Mouse (Mus musculus) kidney, embryonic 15.5 days (tissue): ENCODE results near the gene Dscam. TPM values are rescaled to one million over a fixed set of nuclear protein-coding genes. Genes with fewer than 3 reads are reported as not detected.
"Not testable (repeated sequence)": the region's sequence is repeated elsewhere in the genome, so short reads cannot be mapped to it uniquely, and the experiment has no call there.

ENCODE experiments used
- ATAC-seq: fragments of 200-750 bp; cut with Nextera tagmentation; replicated peaks from 2 replicates; pipeline ENCODE4 v1.8.0; 2017; ENCODE audit warnings: moderate TSS enrichment; ENCODE audit not compliant: low FRiP score
- H3K27ac ChIP-seq: fragments of 300-500 bp; sonication (generic); 2 replicates; pipeline ENCODE4 v1.5.1; 2015; ENCODE audit warnings: mild to moderate bottlenecking, inconsistent platforms
- H3K27me3 ChIP-seq: fragments of 300-500 bp; sonication (generic); 2 replicates; pipeline ENCODE4 v1.6.1; 2015; ENCODE audit warnings: inconsistent platforms
- H3K36me3 ChIP-seq: fragments of 300-500 bp; sonication (generic); 2 replicates; pipeline ENCODE4 v1.6.1; 2015; ENCODE audit warnings: inconsistent platforms
- H3K4me1 ChIP-seq: fragments of 300-500 bp; sonication (generic); 2 replicates; pipeline ENCODE4 v1.6.1; 2015; ENCODE audit warnings: inconsistent platforms
- H3K4me2 ChIP-seq: fragments of 300-500 bp; sonication (generic); 2 replicates; pipeline ENCODE4 v1.6.1; 2015; ENCODE audit warnings: moderate library complexity, mild to moderate bottlenecking, inconsistent platforms
- H3K4me3 ChIP-seq: fragments of 300-500 bp; sonication (generic); replicated peaks from 2 replicates; pipeline ENCODE4 v1.5.1; 2015; ENCODE audit warnings: mild to moderate bottlenecking, inconsistent platforms
- H3K9ac ChIP-seq: fragments of 300-500 bp; sonication (generic); 2 replicates; pipeline ENCODE4 v1.6.1; 2015; ENCODE audit warnings: mild to moderate bottlenecking, inconsistent platforms
- H3K9me3 ChIP-seq: fragments of 300-500 bp; sonication (generic); replicated peaks from 2 replicates; pipeline ENCODE4 v1.6.1; 2016; ENCODE audit warnings: inconsistent platforms
- WGBS: fragments of 180-500 bp; shearing (Covaris S2); methylation state at CpG from one replicate; pipeline ENCODE4 v1.1.7; 2015; ENCODE audit warnings: mixed read lengths; 5-methylcytosine and 5-hydroxymethylcytosine counted together
- polyA plus RNA-seq: library from polyadenylated mRNA; unstranded; fragments of >200 nt; fragmentation: Nextera tagmentation; extraction: Ambion mirVana; gene quantifications from 2 replicates; pipeline ENCODE4 v1.2.1, GENCODE M21; 2015

Gene Dscam
- polyA plus RNA-seq, 1 experiment from 2014 or later: 0.06 TPM

DNA sequence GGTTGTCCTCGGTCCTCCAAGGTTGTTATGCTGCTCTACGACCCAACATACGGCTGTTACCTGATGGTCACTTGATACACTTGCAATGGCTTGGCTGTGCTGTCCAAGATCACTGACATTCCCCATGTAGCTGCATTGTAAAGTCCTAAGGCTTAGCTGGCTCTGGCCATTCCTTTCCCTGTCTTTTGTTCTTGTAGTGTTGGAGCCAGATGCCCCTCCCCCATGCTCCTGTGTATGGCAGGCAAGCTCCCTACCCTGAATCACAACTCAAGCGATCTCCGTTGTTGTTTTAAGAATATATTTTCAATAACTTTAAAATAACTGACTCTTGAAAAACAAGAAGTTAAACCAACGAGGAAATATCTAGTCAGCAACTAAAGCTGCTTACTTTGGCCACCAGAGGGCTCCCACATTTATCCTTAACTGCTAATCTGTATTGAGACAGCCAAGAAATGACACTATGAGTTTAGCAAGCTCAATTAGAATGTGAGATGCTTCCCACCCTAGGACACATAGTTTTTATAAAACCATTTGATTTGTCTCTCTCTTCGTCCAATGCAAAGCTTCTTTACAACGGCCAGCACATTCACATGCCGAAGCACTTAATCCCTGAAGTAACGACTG is 273.9 kb downstream of the Dscam start:
- H3K9ac ChIP-seq: no peak overlapping the region
- no peak overlapping the region for H3K4me3 ChIP-seq
- no peaks in the 10 kb centered on the region for H3K27me3 ChIP-seq
- no peak overlapping the region for H3K27ac ChIP-seq
- H3K4me1 ChIP-seq: no peaks in the 10 kb centered on the region
- 57% methylated on average over 10 of the region's 10 CpGs for WGBS
- H3K36me3 ChIP-seq: no peaks in the 10 kb centered on the region
- no peak overlapping the region for H3K4me2 ChIP-seq
- no peaks in the 10 kb centered on the region for H3K9me3 ChIP-seq
- no peak for ATAC-seq

- Histone ChIP-seq H3K27ac (no peak overlapping the region), H3K4me2 (no peak overlapping the region), H3K27me3 (no peaks in the 10 kb centered on the region), H3K9me3 (no peaks in the 10 kb centered on the region), H3K9ac (no peak overlapping the region), H3K4me3 (no peak overlapping the region), H3K36me3 (no peaks in the 10 kb centered on the region), H3K4me1 (peaks cover 11% of the 10 kb centered on the region; the same call in 1 of the 2 replicates)
- ATAC-seq: no peak
- 56% methylated on average over 1 of the region's 1 CpGs for WGBS
Observed at GRCm38 (mm10) chr16:96888036-96888435, 282.5 kb downstream of the Dscam start.

GRCm38 (mm10) chr16:96885817-96886216 is 284.7 kb downstream of the Dscam start:
- no peak overlapping the region for H3K9ac ChIP-seq
- peaks cover 11% of the 10 kb centered on the region; the same call in 1 of the 2 replicates for H3K4me1 ChIP-seq
- no peak for ATAC-seq
- no peaks in the 10 kb centered on the region for H3K9me3 ChIP-seq
- H3K27me3 ChIP-seq: no peaks in the 10 kb centered on the region
- no peak overlapping the region for H3K27ac ChIP-seq
- no peak overlapping the region for H3K4me2 ChIP-seq
- no peaks in the 10 kb centered on the region for H3K36me3 ChIP-seq
- 86% methylated on average over 2 of the region's 2 CpGs for WGBS
- H3K4me3 ChIP-seq: no peak overlapping the region

GRCm38 (mm10) chr16:96884590-96884989 is 286.0 kb downstream of the Dscam start:
- WGBS: 79% methylated on average over 3 of the region's 3 CpGs
- not testable (repeated sequence) for H3K27ac ChIP-seq, H3K9me3 ChIP-seq, H3K36me3 ChIP-seq, H3K4me2 ChIP-seq, H3K27me3 ChIP-seq, H3K9ac ChIP-seq, H3K4me3 ChIP-seq, ATAC-seq
- peaks cover 11% of the 10 kb centered on the region; the same call in 1 of the 2 replicates for H3K4me1 ChIP-seq

- no peaks in the 10 kb centered on the region for H3K4me1 ChIP-seq
- ATAC-seq: no peak
- no peak overlapping the region for H3K9ac ChIP-seq
- H3K4me3 ChIP-seq: no peak overlapping the region
- H3K27me3 ChIP-seq: no peaks in the 10 kb centered on the region
- H3K4me2 ChIP-seq: no peak overlapping the region
- 62% methylated on average over 4 of the region's 4 CpGs for WGBS
- H3K27ac ChIP-seq: no peak overlapping the region
- no peaks in the 10 kb centered on the region for H3K36me3 ChIP-seq
- no peaks in the 10 kb centered on the region for H3K9me3 ChIP-seq
Observed at GRCm38 (mm10) chr16:96877271-96877670, 293.3 kb downstream of the Dscam start.

GRCm38 (mm10) chr16:96872799-96873198 is 297.8 kb downstream of the Dscam start:
- Histone ChIP-seq H3K4me1 (no peaks in the 10 kb centered on the region), H3K9ac (no peak overlapping the region), H3K4me3 (no peak overlapping the region), H3K27me3 (no peaks in the 10 kb centered on the region), H3K4me2 (no peak overlapping the region), H3K27ac (no peak overlapping the region), H3K9me3 (no peaks in the 10 kb centered on the region), H3K36me3 (no peaks in the 10 kb centered on the region)
- no peak for ATAC-seq
- WGBS: 61% methylated on average over 7 of the region's 7 CpGs

- H3K4me3 ChIP-seq: no peak overlapping the region
- no peaks in the 10 kb centered on the region for H3K9me3 ChIP-seq
- WGBS: 51% methylated on average over 2 of the region's 2 CpGs
- no peak overlapping the region for H3K9ac ChIP-seq
- H3K36me3 ChIP-seq: no peaks in the 10 kb centered on the region
- H3K4me2 ChIP-seq: no peak overlapping the region
- no peaks in the 10 kb centered on the region for H3K4me1 ChIP-seq
- ATAC-seq: no peak
- no peaks in the 10 kb centered on the region for H3K27me3 ChIP-seq
- no peak overlapping the region for H3K27ac ChIP-seq
Observed at GRCm38 (mm10) chr16:96857571-96857970, 313.0 kb downstream of the Dscam start.

DNA sequence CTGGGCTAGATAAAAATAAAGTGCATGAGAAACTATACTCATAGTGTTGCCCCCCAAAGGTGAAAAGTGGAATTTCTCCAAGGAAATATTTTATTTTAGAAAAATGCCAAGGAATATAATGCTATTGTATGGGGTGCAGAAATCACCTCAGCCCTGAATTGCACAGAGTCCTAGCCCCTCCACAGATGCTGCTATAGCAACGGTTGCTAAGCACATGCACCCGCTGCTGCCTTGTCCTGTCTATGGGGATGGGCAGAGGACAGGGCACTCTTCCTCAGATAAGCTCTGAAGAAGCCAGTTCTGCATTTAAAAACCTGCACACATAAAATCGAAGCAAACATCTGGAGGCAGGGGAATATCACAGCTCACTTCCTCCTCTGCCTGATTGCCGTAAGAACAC is 315.5 kb downstream of the Dscam start:
- no peak overlapping the region for H3K4me3 ChIP-seq

DNA sequence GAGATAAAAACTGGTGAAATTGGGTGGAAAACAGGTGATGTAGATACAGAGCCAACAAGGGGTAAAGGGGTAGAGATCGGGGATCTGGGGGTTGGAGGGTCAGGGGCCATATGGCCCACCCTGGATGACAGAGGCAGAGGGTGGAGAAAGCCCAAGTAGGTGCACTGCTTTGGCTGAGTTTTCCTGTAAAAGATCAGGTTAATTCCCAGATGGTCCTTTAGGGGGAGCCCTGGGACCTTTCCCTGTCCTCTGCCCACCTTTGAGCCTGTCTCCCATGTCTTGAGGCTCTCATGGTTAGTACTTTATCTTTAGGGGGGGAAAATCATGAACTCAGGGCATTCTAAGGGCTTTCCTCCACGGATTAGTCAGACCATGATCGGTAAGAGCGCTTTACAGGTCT is 318.2 kb downstream of the Dscam start:
- ATAC-seq: no peak; the same call in 1 of the 2 replicates
- Histone ChIP-seq H3K4me2 (no peak overlapping the region), H3K9me3 (no peaks in the 10 kb centered on the region), H3K27me3 (no peaks in the 10 kb centered on the region), H3K27ac (no peak overlapping the region), H3K36me3 (no peaks in the 10 kb centered on the region), H3K4me1 (no peaks in the 10 kb centered on the region), H3K9ac (no peak overlapping the region), H3K4me3 (no peak overlapping the region)
- 25% methylated on average over 4 of the region's 4 CpGs for WGBS

More for the DNA sequence above, 315.5 kb downstream of the Dscam start:
- H3K27ac ChIP-seq: no peak overlapping the region
- WGBS: 83% methylated on average over 4 of the region's 4 CpGs
- no peaks in the 10 kb centered on the region for H3K4me1 ChIP-seq
- no peak overlapping the region for H3K4me2 ChIP-seq
- no peaks in the 10 kb centered on the region for H3K9me3 ChIP-seq
- H3K9ac ChIP-seq: no peak overlapping the region
- no peaks in the 10 kb centered on the region for H3K27me3 ChIP-seq
- H3K36me3 ChIP-seq: no peaks in the 10 kb centered on the region
- ATAC-seq: no peak

DNA sequence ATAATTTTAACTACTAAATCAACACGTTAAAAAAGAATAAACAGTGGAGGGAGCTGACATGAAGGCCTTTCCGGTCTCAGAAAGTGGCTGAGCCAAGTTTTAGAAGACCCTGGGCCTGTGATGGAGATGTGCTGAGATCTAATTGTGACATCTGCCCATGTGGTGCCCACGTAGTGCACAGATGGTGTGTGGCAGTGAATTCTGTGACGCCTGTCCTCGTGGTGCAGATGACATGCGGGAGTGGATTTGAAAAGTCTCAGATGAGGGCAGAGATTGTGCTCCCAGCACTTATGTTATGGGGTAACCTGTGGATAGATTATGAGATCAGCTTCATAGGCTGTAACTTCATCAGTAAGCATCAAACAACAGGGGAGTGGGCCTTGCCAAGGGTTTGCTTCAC is 321.6 kb downstream of the Dscam start:
- Histone ChIP-seq H3K4me3 (no peak overlapping the region), H3K9ac (no peak overlapping the region), H3K4me2 (no peak overlapping the region), H3K27me3 (no peaks in the 10 kb centered on the region), H3K4me1 (peaks cover 6% of the 10 kb centered on the region; the same call in 1 of the 2 replicates), H3K27ac (no peak overlapping the region), H3K36me3 (no peaks in the 10 kb centered on the region), H3K9me3 (no peaks in the 10 kb centered on the region)
- no peak for ATAC-seq
- 81% methylated on average over 6 of the region's 6 CpGs for WGBS

DNA sequence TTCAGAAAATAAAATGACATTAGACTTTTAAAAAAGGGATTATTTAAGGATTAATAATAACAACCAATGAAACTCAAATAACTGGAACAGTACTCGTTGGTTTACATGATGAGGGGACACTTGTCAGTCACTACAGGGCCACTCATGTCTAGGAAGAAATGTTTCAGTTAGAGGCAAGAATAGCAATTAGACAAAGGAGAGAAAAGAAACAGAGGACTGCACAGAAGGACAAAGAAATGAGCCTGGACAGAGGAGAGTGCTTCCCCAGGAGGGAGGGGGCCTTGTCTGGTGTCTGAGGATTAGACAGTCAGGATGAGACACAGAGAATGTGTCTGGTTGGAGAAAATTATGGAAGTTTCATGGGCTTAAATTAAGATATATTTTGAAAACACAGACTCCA is 324.0 kb downstream of the Dscam start:
- no peak overlapping the region for H3K4me2 ChIP-seq

DNA sequence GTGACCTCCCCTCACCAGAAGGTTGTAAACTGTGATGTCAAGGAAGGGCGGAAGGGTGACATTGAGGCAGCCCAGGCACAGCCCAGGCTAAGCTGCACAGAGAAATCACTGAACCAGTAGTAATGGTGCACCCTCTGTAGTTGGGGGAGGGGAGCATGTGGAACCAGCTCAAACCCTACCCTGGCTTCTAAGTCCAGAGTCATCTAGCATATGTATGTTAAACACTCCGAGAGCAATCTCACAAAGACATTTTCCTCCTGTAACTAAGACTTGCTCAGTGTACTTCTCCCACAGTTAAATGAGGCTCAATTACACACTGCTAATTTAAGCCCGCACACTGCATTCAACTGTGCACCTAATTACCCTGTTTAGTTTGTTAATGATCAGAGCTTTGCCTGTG is 324.4 kb downstream of the Dscam start:
- H3K36me3 ChIP-seq: no peaks in the 10 kb centered on the region
- no peak overlapping the region for H3K9ac ChIP-seq
- ATAC-seq: 0 out of 2 replicates have a peak, but pooled peaks have one; percentile 52
- no peaks in the 10 kb centered on the region for H3K9me3 ChIP-seq
- WGBS: 31% methylated on average over 3 of the region's 3 CpGs
- no peak overlapping the region for H3K4me3 ChIP-seq
- no peak overlapping the region for H3K27ac ChIP-seq
- H3K27me3 ChIP-seq: no peaks in the 10 kb centered on the region
- peaks cover 6% of the 10 kb centered on the region; the same call in 1 of the 2 replicates for H3K4me1 ChIP-seq
- no peak overlapping the region for H3K4me2 ChIP-seq

More for the DNA sequence above, 324.0 kb downstream of the Dscam start:
- no peak overlapping the region for H3K4me3 ChIP-seq
- no peak for ATAC-seq
- H3K27me3 ChIP-seq: no peaks in the 10 kb centered on the region
- no peaks in the 10 kb centered on the region for H3K36me3 ChIP-seq
- 52% methylated on average over 1 of the region's 1 CpGs for WGBS
- peaks cover 6% of the 10 kb centered on the region; the same call in 1 of the 2 replicates for H3K4me1 ChIP-seq
- no peak overlapping the region for H3K9ac ChIP-seq
- H3K27ac ChIP-seq: no peak overlapping the region
- H3K9me3 ChIP-seq: no peaks in the 10 kb centered on the region
